Mouse (Mus musculus) liver, postnatal 0 days (tissue): ENCODE measurements around the gene Krt28.

Source experiments
- CTCF ChIP-seq: sonication (generic); IDR thresholded peaks from 2 replicates; pipeline ENCODE4 v1.5.1; 2016; ENCODE audit warnings: antibody characterized with exemption, low read depth
- EP300 ChIP-seq: IDR thresholded peaks from 2 replicates; pipeline ENCODE4 v1.6.1; 2016; ENCODE audit warnings: antibody characterized with exemption, low read depth, mild to moderate bottlenecking

DNA sequence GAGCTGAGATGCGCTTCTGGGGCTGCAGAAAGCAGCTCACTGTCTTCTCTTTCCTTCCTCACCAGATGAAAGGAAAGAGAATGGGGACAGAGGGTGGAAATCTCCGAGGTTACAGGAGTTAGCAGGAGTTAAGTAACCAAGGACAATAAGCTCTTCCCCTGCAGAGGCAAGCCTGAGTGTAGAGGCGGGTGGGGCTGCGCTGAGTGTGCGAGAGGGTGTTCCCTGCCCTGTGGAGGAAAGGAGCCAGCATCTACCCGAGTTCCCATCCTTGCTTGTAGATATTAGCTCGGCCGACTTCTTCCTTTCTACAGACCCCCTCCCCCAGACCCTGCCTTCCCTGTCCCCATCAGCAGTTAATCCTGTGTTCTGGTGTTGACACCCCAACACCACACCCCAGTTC lies 24.1 kb upstream of the Krt28 start:
- TF ChIP-seq CTCF, result no peak
- TF ChIP-seq EP300, result no peak
